Mouse (Mus musculus): ENCODE results near the gene Gm20388.

The Gm20388 gene

DNA sequence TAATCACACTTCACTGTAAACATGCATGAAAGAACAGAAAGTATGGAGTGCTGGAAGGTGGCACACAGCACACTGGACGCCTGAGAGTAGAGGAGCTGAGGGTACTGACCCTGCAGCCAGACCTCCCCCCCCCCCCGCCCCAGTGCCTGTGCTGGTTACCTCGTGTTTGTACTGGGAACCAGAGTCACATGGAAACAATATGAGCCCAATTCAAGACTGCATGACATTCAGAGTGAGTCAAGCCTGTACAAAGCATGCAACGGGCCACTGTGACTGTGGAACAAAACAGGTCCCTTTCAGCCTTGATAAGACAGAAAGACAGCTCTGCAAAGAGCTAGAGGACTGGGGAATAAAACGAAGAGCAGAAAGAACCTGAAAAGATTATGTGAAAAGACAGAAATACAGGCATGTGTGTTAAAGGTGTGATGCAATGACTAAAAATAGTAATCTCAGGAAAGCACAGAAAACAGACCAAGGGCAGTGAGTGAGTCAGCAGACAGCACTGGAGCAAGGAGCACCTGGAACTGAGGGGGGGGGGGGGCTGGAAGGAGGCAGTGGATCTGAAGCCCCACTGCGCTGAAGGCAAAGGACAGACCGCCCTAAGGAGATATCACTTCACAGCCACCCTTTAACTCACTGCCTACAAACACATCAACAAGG lies 3012.9 kb downstream of the Gm20388 start:
- DNase-seq, result no peak

DNA sequence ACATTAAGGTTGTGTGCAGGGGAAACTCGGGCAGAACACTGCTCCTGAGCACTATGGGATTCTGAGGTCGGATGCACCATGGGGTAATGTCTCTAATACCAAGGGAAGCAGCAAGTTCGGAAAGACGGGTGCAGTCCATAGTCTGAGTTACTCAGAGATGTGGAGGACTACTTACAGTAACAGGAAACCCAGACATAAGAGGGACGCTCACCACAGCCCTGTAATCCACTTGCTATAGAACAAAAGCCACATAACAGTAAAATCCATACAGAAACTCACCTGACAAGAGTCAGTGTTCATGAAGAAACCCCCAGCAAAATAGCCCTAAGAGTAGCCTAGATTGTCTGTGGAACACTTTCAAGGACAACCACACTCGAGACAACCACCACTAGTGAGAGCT lies 3013.4 kb downstream of the Gm20388 start:
- no peak for DNase-seq

DNA sequence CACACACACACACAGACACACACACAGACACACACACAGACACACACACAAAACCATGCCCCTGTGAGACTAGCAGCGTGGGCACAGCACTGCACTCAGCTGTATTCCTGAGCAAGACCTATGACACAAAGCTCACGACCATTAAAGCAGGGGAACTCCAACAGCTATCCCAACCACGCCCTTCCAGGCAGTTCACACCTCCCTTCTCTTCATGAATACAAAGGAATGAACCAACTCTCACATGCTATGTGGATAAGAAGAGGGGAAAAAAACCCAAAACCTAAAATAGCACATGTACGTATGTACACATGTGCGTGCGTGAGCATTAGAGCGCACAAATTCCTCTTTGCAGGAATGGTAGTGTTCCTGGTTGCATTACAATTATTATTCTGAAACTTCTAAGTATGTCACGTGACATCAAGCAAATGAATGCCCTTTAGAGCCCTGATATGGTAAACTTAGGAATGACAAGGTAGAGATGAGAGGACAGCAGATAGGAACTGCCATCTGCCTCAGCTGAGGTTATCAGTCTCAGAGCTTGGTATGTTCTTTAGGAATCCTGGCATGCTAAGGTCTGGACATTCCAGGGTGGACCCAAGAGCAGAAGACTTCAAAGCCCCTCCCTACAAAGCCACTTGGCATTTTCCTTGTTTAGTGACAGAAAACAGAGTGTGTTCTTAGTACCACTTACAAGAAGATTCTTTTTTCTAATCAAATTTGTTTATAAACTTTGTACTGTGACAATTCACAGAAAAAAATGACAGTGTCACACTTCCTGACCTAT lies 3015.5 kb downstream of the Gm20388 start:
- no peak for DNase-seq

DNA sequence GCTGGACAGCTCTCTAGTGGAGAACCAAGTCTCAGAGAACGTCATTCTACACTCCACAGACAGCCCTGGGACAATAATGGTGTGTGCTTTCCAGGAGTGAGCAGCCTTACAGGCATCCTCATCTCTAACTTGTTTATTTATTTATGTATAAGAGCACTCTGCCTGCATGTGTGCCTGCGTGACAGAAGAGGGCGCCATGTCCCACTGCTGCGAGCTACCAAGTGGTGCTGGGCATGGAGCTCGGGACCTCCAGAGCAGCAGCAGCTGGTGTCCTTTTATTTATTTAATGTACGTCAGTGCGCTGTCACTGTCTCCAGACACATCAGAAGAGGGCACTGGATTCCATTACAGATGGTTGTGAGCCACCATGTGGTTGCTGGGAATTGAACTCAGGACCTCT lies 3016.1 kb downstream of the Gm20388 start:
- DNase-seq, result no peak

DNA sequence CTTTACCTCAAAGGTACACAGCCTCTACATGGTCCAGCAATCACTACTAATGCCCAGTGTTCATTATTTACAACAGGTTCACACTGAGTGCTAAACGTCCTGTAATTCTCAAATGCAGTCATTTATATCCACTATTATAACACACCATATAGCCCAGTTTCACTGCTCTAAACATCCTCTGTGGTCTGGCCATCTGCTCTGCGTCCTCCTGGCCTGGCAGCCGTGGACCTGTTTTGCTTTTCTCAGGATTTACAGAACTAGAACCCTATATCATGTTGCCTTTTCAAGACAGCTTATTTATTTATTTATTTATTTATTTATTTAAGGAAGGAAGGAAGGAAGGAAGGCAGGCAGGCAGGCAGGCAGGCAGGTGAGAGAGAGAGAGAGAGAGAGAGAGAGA lies 3017.2 kb downstream of the Gm20388 start:
- no peak for DNase-seq

DNA sequence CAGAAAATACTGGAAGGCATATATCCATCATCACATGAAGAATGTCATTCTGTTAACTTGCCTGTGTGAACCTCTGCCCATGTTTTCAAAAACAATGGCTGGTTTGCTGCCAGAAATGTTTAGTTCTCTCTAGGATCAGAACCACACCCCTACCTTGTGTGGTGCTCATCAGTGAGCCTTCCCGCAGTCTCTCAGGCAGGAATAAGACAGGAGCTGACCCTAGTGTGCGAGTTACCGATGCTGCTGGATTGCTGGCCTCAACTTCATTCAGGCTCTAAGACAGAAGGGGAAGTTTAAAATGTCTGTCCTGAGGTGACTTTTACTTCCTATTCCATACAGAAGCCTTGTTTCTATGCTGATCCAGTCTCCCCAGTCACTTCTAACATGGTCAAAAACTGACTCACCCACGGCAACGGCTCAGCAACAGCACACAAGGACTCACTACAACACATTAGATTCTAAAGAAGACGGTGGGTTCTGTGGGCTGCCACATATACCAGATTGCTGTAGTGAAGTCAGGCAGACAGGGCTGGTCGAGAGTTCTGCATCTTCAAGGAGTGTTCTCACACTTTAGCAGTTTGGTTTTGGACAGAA lies 3018.1 kb downstream of the Gm20388 start:
- DNase-seq, result no peak

DNA sequence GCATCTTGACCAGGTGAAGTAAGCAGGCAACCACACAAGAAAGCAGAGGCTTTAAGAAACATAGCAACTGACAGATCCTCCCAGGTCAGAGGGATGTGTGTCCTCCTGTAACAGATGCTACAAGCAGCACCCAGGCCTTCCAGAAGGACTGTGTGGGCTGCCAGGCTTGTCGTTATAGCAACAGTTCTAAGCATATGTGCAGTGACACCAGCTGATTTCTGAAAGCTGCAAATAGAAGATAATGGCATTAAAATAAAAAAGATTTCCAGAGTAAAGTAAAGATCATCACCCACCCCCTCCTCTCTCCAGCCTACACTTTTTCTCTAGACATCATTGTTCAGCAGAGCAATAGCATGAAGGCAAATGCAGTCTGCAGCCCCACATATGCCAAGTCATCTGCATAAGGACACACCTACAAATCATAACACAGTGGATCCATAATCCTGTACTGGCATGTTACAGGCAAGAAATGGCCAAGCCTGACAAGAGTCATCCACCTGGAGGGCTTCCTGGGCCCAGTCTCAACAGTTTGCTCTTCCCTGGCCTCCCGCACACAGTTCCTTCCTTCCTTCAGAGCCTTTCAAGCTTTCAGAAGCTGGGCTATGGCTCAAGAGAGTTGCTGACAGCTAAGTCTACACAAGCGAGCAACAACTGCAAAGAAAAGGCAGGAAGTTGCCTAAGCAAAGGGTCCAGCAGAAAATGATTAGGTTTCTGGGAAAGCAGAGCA lies 3021.4 kb downstream of the Gm20388 start:
- peak; percentile 72 for DNase-seq

DNA sequence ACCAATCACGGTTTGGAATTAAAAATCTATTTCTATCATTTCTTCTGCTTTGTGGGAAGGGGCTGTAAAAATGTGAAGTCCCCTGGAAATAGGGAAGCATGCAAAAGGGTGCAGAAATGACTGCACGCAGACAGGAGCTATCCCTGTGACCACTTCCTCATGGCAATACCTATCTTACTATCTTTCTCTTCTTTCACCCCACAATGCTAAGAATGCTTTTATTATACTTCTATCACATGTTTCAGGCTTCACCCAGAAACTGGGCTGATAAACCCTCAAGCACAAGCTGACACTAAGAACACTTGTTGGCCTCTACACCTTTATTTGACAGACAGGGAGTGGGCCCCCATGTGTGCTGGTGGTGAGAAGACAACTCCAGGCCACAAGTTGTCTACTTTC lies 3021.9 kb downstream of the Gm20388 start:
- DNase-seq, result no peak

DNA sequence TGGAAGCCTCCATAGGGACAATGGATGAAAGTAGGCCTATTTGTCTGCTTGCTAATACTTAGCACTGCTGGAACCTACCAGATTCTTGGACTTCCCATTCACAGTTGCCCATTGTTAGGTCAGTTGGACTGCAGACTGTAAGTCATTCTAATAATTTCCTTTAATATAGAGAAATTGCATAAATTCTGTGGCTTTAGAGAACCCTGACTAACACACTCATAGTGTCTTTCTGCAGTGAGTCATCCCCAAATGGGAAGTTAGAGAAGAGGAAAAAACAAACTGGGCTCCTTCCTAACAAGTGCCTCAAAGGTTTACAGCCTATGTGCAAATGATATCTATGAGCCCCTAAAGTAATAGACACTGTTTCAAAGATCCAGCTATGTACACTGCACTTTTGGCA lies 3023.3 kb downstream of the Gm20388 start:
- DNase-seq, result no peak

DNA sequence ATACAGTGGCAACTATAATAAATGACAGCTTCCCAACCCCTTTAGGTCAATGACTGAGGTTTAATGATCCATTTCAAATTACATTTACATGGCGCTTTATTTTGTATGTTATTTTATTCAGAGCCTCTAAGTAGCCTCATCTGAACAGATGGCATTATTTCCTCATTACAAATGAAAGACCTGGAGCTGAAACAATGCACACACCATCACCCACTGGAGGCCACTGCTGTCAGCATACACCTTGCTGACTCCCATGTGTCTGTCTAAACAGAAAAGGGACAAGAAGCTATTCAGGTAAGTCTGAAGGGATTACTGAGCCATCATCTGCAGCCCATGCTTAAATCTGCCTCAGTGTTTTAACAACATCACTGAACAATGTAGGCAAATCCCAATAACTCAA lies 3024.5 kb downstream of the Gm20388 start:
- peak; percentile 81 for DNase-seq

DNA sequence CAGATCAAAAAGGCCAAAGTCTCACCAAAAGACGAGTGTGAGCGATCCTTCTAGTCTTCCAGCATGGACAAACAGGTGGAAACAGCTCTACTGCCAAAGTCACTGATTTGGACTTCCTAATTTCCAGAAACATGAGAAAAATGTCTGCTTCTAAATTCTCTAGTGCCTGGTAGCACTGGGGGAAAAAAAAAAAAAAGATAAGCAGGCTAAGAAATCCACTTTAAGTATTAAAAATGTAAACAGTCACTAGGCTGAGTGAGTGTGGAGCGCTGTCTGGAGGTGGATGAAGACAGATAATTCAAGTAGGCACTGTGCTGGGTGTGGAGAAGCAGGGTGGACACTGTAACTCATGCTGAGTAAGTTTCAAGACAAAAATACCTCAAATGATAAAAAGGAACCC lies 3025.3 kb downstream of the Gm20388 start:
- no peak for DNase-seq

DNA sequence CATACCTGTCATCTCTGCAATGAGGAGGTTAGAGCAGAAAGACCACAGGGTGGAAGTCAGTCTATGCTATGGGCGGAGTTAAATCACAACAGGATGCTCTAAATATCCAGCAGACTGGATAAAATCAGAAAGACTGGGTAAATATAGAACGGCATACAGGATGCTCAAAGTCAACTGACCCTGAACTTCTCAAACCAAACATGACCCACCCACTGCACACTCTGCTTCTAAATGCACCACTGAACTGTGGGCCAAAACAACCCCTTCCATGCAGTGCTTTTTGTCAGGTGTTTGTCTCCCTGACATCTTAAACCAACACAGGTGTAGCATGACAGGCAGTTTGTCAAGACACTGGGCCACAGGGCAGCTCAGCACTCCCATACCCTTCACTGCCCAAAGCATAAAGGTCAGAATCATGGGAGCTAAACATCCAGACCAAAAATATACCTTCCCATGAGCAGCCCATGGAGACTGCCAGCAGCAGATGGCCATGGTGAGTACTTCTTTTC lies 3027.0 kb downstream of the Gm20388 start:
- DNase-seq, result peak; percentile 73

DNA sequence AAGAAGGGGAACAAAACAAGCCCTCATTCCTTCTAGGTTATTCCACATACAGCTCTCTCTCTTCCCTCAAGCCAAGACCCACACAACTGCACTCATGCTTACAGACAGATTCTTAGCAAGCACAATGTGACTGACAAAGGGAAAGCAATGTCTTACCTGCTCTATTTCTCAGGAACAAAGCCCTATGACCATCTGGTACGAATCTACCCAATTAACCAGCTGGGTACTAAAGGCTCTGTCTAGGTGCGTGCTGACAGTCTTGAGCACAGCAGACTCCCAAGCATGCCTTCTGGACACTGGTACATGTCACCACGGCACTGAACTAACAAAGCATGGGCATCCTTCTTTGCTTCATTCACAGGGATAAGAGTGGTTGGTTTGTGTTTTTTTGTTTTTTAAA lies 3027.5 kb downstream of the Gm20388 start:
- DNase-seq, result peak; percentile 72

DNA sequence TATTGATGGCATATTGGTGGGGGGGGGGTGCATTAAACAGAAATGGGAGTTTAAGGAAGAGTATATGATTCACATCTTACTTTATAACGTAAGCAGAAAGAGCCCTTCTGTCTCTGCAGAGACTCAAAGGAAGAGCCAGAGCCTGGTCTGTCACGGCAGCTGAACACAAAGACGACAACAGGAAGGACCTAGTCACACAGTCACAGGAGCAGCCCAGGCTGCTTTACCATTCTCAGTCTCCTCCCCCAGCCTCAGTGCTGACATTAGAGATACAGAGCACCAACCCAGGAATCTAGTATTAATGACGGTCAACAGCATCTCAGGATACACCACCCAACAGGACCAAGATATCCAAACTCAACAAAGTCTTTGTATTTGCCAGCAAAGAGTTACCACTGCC lies 3027.9 kb downstream of the Gm20388 start:
- DNase-seq, result no peak

DNA sequence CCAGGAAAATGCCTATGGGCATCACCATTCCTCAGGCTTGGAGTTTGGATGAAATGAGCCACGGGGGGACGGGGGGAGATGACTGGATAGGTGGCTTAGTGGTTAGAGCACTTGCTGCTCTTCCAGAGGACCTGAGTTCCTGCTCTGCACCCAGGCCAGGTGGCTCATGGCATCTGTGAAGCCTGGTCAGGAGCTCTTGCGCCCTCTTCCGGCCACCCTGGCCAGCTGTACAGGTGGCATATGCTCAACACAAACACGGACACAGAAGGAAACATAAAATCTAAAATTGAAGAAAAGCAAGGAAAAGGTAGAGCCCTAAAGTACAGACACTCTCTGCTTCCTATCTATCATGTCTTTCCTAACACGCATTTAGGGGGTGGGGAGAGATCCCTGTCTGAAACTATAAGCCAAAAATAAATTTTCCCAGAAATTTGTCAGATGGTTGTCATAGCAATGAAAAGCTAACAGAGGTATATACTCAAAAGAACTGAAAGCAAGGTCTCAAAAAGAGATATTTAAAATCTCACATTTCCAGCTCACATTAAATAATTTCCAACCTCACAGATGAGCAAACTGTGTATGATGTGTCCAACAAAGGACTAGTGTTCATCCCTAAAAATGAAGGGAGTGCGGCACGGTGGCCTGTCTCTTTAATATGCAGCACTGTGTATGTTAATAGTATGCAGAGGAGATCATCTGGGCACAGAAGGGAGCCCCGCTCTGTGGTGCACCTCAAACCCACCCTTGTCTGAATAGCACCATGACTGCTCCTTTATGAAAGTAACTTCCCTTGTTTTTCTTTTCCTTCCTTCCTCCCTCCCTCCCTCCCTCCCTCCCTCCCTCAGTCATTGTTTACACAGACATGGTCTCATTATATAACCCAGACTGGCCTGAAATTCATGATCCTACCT lies 3032.4 kb downstream of the Gm20388 start:
- DNase-seq, result no peak

DNA sequence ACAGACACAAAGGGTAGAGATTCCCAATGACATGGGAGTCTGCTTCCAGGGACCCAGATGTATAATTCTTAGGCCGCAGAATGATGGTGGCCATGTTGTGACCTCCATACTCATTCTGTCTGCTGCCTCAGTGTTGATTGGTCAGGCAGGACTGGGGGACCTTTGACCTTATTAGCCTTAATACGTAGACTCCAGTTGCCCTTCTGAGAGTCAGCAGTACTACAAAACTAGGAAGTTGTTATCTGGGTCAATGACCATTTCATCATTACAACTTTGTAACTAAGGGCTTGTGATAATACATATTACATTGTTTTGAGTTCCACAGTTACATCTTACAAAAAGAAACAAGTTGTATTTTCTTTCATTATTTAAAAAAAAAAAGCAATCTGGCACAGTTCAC lies 3035.1 kb downstream of the Gm20388 start:
- DNase-seq, result no peak

DNA sequence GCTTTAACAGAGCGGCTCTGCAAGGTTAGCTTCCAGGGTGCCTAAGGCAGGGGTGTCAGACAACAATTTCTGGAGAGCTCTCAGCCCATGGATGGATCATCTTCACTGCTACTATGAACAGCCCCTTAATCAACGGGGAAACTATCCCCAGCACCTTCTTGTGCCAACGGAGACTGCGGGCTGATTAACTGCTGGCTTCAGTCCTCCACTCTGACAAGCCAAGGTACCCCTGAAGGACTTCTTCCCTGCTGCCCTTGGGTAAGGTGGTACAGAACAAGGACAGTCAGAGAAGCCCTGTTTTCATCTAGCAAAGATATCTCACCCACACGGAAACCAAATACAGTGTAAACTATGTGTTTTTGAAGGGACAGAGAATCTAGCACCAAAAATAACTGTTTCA lies 3039.1 kb downstream of the Gm20388 start:
- DNase-seq, result no peak

DNA sequence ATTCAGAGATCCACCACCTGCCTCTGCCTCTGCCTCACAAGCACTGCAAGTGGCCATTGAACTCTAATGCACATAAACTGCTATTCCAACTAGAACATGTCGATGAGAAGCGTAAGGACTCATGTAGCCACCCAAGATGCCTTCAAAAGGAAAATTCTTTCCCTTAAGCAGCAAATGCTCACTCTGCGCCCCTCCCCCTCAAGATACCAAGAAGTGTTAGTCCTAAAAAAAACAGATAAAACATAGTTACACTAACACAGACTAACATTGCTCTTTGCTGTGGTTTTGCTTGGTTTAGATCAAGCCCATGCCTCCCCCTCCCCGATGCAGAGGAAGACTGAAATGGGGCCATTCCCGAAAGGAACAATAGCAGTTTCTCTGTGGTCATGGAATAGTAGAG lies 3040.8 kb downstream of the Gm20388 start:
- no peak for DNase-seq

DNA sequence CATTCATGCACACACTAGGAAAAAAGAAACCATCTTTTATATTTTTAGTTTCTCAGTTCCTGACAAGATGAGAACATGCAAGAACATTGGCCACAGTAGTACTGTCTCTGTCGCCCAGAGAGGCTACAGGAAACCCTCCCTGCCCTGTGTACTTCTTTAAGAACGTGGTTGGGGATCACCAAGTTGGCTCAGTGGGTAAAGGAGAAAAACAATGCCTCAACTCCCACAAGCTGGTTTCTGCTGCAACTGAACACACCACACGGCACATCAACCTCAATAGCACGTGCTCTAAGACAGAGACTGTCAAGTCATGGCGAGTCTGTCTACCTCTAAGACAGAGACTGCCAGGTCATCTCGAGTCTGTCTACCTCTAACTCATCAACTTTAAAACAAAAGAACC lies 3042.4 kb downstream of the Gm20388 start:
- DNase-seq, result no peak

DNA sequence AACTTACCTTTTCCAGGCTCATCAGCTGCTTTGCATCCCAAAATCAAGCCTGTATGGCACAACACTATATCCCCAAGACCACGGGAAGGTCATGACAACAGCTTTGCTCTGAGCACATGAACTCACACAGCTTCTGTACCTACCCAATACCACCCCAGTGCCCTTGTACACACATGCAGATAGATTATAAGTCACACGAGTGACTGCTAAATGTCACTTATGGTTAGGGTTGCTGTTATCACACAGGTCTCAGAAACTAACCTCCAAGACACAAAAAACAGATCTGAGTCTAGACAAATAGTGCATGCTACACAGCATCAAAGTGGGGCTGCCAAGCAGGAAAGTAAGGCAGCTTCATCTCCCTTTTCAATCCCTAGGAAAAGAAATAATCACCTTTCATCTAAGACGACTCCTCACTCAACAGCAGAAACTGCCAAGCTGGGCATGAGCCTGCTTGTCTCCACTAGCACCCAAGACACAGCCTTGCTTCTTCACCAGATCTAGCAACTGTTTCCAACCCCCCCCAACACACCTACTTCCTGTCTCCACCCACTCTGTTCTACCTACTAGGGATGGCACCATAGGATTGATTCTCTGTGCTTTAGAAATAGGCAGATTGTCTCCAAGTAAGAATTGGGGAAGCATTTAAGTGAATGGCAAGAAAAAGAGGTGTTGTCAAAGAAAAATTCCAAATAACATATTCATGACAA lies 3043.6 kb downstream of the Gm20388 start:
- DNase-seq, result no peak

DNA sequence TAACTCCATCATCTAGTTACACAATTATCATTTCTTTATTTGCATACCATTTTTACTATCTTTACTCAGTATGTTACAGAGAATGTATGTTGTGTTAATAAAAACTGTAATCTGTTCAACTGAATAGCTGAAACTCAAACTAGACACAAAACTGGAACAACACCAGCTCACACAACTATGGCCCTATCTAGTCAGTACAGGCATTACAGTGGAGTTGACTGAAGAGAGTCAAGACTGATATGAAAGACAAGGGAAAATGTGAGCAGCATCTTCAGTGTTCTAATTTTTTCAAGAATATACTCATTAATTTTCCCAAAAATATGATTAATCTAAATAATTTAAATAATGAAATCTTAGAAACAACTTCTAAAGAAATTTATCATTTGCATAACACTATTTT lies 3044.6 kb downstream of the Gm20388 start:
- DNase-seq, result no peak

DNA sequence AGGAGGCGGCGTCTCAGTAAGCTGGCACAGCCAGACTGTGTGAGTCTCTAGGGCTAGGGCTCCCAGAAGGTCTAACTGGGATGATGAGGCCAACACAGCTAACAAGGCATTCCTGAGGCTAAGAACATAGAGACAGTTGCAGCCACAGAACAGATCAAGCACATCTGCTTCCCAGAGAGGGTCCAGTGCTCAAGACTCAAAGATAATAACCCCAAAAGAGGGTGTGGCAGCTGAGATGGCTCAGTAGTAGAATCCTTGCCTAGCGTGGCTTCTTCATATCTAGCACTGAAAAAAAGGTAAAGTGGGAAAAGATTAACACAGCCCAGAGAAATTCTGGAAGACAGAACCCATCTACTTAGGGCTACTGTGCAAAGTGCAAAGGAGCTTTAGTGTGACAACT lies 3045.4 kb downstream of the Gm20388 start:
- no peak for DNase-seq
